Mouse (Mus musculus) erythroblast, embryonic 14.5 days (primary cell): ENCODE results near the gene Rbm20. TPM values are rescaled to one million over a fixed set of nuclear protein-coding genes. Genes with fewer than 3 reads are reported as not detected.

Source experiments
- H3K27me3 ChIP-seq: 2 replicates; pipeline ENCODE4 v1.6.1; 2012; ENCODE audit warnings: inconsistent platforms; ENCODE audit not compliant: control insufficient read depth
- H3K36me3 ChIP-seq: 2 replicates; pipeline ENCODE4 v1.6.1; 2012; ENCODE audit warnings: mild to moderate bottlenecking, inconsistent platforms; ENCODE audit not compliant: control insufficient read depth
- H3K4me1 ChIP-seq: 2 replicates; pipeline ENCODE4 v1.6.1; 2012; ENCODE audit warnings: inconsistent platforms; ENCODE audit not compliant: control insufficient read depth
- H3K4me3 ChIP-seq: replicated peaks from 2 replicates; pipeline ENCODE3; 2012; ENCODE audit warnings: moderate library complexity, mild to moderate bottlenecking, inconsistent platforms
- H3K9me3 ChIP-seq: 2 replicates; pipeline ENCODE4 v1.6.1; 2012; ENCODE audit warnings: low read length, inconsistent platforms, mixed read lengths; ENCODE audit not compliant: control insufficient read depth
- GATA1 ChIP-seq: IDR thresholded peaks from 2 replicates; pipeline ENCODE4 v1.6.1; 2012; ENCODE audit warnings: low read length, inconsistent platforms, mixed read lengths
- TAL1 ChIP-seq: IDR thresholded peaks from 3 replicates; pipeline ENCODE4 v1.6.1; 2012; ENCODE audit warnings: low read length, inconsistent platforms, mixed read lengths
- polyA plus RNA-seq: library from polyadenylated mRNA; stranded (reverse); fragments of >175 nt; gene quantifications from 2 replicates; pipeline ENCODE4 v1.2.3, GENCODE M21; 2012

Rbm20 gene
- polyA plus RNA-seq, 1 experiment = not detected

DNA sequence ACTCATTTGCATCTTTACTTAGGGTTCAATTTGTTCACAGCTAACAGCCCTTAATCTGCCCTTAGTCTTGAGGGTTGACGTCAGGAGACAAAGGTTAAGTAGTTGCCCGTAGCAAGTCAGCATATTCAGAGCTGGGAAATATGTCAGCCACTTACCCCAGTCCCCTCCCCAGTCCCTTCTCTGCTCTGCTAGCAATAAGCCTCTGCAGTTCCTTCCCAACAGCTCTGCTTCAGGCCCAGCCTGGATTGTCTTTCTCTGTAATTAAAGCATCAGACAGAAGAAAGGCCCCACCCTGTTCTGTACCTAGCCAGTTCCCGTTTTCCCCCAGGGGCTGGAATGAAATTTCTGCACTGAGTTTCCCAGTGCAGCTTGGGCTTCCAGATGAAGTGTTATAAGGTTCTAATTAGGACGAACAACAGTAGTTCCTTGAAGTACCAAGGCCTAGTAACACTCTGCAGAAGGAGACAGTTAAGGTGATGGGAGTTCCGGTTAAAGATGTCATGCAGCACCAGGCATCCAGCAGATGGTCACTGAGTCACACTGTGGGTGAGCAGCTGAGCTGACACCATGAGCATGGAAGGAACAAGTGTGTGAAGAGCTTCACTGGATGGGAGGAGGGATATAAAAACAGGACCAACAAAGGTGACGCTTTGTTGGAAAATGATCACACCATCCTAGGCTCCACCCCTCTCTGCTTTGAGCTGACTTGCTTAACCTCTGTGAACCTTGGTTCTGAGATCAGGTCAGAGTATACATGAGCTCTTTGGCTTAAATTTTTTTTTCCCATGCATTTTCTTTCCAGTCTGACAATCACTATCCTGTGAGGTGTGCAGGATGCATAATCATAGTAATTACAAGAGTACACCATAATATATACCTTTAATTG is 159.7 kb downstream of the Rbm20 start:
- H3K9me3 ChIP-seq = no peaks in the 10 kb centered on the region
- no peaks in the 10 kb centered on the region for H3K27me3 ChIP-seq
- H3K4me1 ChIP-seq = peaks cover 5% of the 10 kb centered on the region
- no peak for TF ChIP-seq GATA1
- TF ChIP-seq TAL1 = no peak
- no peak overlapping the region for H3K4me3 ChIP-seq
- no peaks in the 10 kb centered on the region for H3K36me3 ChIP-seq

DNA sequence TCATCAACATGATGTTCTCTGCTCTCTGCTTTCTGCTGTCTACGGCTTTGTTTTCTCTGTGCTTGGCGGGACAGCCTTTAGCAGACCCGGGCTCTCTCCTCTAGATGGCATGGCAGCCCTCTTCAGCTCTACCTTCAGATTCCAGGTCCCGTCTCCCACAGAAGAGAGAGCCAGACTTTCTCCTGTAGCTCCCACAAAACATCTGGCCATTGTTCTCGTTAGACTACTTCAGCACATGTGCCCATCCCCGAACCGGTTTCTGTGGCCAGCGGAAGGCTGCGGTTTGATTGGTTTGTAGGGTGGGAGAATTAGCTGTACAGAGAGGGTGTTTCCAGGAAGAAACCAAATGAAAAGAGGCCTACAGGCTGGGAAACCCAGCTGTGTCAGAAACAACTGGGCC is 161.7 kb downstream of the Rbm20 start:
- Histone ChIP-seq H3K9me3 (no peaks in the 10 kb centered on the region), H3K27me3 (no peaks in the 10 kb centered on the region), H3K4me1 (peaks cover 2% of the 10 kb centered on the region), H3K36me3 (no peaks in the 10 kb centered on the region), H3K4me3 (no peak overlapping the region)
- no peak for TF ChIP-seq TAL1
- TF ChIP-seq GATA1 = no peak

DNA sequence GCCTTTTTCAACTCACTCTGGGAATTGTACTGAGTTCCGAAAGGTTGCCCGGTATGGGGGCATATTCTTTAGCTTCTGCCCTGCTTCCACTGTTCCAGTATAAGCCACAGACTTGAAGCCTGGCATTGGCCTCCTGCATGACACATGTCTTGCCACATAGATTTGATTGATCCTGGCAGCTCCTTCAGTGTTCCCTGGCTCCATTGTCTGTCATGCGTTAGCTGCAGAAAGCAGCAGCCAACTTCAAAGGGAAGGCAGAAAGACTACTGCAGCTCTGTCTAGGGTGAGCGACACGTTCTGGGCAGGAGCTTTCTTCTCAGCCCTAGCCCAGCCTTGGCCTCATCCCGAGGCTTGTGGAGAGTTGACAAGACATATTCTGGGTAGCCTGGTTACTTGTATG is 162.7 kb downstream of the Rbm20 start:
- no peaks in the 10 kb centered on the region for H3K9me3 ChIP-seq
- no peak overlapping the region for H3K4me3 ChIP-seq
- H3K4me1 ChIP-seq = peaks cover 4% of the 10 kb centered on the region
- no peaks in the 10 kb centered on the region for H3K27me3 ChIP-seq
- TF ChIP-seq GATA1 (no peak), TAL1 (no peak)
- H3K36me3 ChIP-seq = no peaks in the 10 kb centered on the region

DNA sequence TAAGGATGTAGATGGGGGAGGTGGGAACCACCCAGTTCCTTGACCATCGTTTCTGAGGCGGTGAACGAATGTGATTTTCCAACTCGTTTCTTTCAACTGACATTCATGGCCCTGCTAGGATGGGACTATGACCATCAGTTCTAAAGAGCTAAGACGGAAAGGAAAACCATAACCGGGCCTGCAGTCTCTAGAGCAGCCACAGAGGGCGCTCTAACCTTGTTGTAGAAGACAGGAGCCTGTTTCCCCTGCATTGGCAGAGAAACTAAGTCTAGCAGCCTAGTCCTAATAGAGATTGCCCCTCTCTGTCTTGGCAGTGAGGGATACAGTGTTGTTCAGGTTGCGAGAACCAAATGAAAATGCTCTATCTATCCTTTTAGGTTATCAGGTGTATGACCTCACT is 164.8 kb downstream of the Rbm20 start:
- peaks cover 6% of the 10 kb centered on the region for H3K4me1 ChIP-seq
- no peaks in the 10 kb centered on the region for H3K9me3 ChIP-seq
- no peak overlapping the region for H3K4me3 ChIP-seq
- H3K36me3 ChIP-seq = no peaks in the 10 kb centered on the region
- H3K27me3 ChIP-seq = no peaks in the 10 kb centered on the region
- no peak for TF ChIP-seq GATA1
- TF ChIP-seq TAL1 = no peak

DNA sequence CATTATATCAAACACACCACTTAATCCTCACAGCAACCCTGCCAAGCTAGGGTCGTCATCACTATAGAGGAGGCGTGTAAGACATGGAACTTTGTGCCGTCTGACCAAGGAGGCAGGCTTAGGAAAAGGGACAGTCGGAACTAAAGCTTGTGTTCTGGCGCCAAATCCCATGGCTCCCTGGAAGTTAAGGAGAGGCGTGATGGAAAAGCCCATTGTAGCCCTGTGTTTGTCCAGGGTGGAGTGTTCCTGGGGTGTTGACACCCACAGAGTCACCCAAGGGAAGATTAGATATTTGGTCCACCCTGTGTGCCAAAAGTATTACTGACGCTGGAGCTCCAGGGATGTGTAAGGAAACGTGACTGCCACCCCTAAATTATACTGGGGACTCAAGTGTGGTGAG is 166.9 kb downstream of the Rbm20 start:
- Histone ChIP-seq H3K4me3 (no peak overlapping the region), H3K27me3 (no peaks in the 10 kb centered on the region), H3K9me3 (no peaks in the 10 kb centered on the region), H3K36me3 (no peaks in the 10 kb centered on the region), H3K4me1 (peaks cover 20% of the 10 kb centered on the region)
- no peak for TF ChIP-seq TAL1
- TF ChIP-seq GATA1 = no peak

DNA sequence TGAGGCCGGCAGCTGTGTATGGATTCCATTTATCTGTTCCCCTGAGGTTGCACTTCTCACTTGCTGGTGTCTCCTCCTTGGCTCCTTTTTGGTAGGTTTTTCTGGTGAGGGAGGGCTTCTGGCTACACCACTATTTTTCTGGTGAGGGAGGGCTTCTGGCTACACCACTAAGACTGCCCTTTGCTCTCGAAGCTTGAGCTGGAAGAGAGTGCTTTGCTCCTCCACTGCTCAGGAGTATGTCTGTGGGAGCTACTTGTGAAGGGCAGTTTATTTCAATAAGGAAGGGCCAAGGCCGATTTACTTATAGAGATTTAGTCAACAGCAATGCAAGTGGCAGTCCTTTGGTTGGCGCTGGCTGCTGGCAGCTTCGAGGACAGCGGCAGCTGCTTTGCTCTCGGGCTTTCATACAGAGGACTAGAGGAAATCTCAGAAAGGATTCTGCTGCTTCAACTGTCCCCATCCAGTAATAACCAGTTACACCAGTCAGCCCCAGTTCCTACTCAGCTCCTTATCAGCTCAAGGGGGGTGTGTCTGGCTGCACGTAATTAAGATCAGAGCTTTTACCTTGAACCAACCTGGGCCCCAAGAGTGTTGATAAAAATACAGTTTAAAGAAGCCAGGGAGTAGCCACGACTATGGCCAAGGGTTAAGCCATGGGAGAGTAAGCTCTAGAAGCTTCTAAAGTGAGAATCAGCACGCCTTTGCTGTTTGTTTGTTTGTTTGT is 171.3 kb downstream of the Rbm20 start:
- Histone ChIP-seq H3K27me3 (no peaks in the 10 kb centered on the region), H3K36me3 (no peaks in the 10 kb centered on the region), H3K4me3 (no peak overlapping the region), H3K9me3 (no peaks in the 10 kb centered on the region), H3K4me1 (peaks cover 27% of the 10 kb centered on the region)
- TF ChIP-seq GATA1 (no peak), TAL1 (no peak)

DNA sequence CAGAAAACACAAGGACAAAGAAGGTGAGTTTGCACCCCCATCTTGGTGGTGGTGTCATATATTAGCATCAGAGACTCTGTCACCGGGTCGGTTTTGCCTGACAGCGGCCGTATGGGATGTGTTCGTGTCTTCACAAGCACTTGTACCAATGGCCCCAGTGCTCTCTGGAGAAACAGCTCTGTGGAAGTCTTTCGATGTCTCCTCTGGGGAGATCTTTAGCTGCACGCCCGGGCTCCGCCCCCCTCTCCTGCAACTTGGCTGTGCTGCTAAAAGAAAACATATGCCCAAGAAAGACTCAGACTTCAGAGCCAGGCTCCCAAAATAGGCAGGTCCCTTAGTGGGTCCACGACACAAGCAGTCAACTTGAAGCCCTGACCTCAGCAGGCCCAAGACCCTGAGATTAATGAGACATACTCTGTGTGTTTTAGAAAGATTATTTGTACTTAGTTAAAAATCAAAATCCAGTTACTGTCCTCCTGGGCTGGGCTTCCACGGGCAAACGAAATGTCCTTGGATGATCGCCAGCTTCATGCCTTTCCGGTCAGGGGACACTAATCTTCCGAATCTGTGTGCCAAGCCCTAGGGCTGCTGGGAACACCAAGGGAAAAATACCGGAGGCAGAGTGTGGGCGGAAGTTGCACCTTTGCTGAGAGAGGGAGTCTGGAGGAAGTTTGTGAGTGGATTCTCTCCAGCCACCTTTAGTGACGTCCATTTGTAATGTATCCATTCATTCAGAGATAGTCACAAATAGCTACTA is 173.2 kb downstream of the Rbm20 start:
- H3K9me3 ChIP-seq = no peaks in the 10 kb centered on the region
- H3K4me1 ChIP-seq = peaks cover 28% of the 10 kb centered on the region
- H3K4me3 ChIP-seq = no peak overlapping the region
- no peaks in the 10 kb centered on the region for H3K36me3 ChIP-seq
- TF ChIP-seq GATA1 (no peak), TAL1 (no peak)
- no peaks in the 10 kb centered on the region for H3K27me3 ChIP-seq

DNA sequence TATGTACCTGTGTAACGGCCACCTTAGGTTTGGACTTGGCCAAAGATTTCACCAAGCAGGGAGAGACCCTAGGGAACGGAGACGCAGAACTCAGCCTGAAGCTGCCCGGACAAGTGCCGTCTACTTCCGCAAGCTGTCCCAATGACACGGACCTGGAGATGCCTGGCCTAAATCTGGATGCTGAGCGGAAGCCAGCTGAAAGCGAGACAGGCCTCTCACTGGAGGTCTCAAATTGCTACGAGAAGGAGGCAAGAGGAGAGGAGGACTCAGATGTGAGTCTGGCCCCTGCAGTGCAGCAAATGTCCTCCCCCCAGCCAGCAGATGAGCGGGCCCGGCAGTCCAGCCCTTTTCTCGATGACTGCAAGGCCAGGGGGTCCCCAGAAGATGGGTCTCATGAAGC is 174.2 kb downstream of the Rbm20 start:
- Histone ChIP-seq H3K4me3 (no peak overlapping the region), H3K4me1 (peaks cover 28% of the 10 kb centered on the region), H3K36me3 (no peaks in the 10 kb centered on the region), H3K9me3 (no peaks in the 10 kb centered on the region), H3K27me3 (no peaks in the 10 kb centered on the region)
- TF ChIP-seq GATA1 (no peak), TAL1 (no peak)
